Comparison of ENCODE assay signal across 29 mouse cellular contexts in genomic region chr2:93172460-93172859, GRCm38 (mm10). TPM values are rescaled to one million over a fixed set of nuclear protein-coding genes. Genes with fewer than 3 reads are reported as not detected.
DNase-seq lines count a peak whose midpoint lies in the region; ATAC-seq and TF ChIP-seq lines count a peak whose summit lies in the region.
"Had no signal": no experiment of that assay in that cellular context is flagged by ENCODE, and none has a peak within 500 bp of the region (broad histone marks: within the 10 kb centered on the region; RNA-seq: fewer than 3 reads in every experiment).

No protein-coding gene starts in this region.

- no peaks in the 10 kb centered on the region for H3K9me3 ChIP-seq in forebrain, embryonic 13.5 days (replicated peaks)
- H3K9me3 ChIP-seq in forebrain, embryonic 12.5 days: no peaks in the 10 kb centered on the region
- no peaks in the 10 kb centered on the region for H3K9me3 ChIP-seq in midbrain, embryonic 10.5 days (replicated peaks)
- no peaks in the 10 kb centered on the region for H3K9me3 ChIP-seq in midbrain, postnatal 0 days (ENCODE audit: low read length)
- H3K9me3 ChIP-seq: embryonic facial prominence, embryonic 15.5 days; heart, embryonic 13.5 days; liver, embryonic 12.5 days; neural tube, embryonic 13.5 days had no signal

- H3K36me3 ChIP-seq in forebrain, embryonic 13.5 days (ENCODE audit: poor library complexity, severe bottlenecking): no peaks in the 10 kb centered on the region
- H3K36me3 ChIP-seq in forebrain, embryonic 12.5 days (replicated peaks): no peaks in the 10 kb centered on the region
- no peaks in the 10 kb centered on the region for H3K36me3 ChIP-seq in midbrain, embryonic 10.5 days
- no peaks in the 10 kb centered on the region for H3K36me3 ChIP-seq in midbrain, postnatal 0 days (ENCODE audit: insufficient read depth, low read length)
- H3K36me3 ChIP-seq: embryonic facial prominence, embryonic 15.5 days; heart, embryonic 13.5 days; liver, embryonic 12.5 days; neural tube, embryonic 13.5 days had no signal

- no peak overlapping the region for H3K4me2 ChIP-seq in forebrain, embryonic 13.5 days
- H3K4me2 ChIP-seq in forebrain, embryonic 12.5 days: no peak overlapping the region
- H3K4me2 ChIP-seq in midbrain, postnatal 0 days (ENCODE audit: low read depth, low read length, poor library complexity, severe bottlenecking): no peak overlapping the region
- H3K4me2 ChIP-seq: embryonic facial prominence, embryonic 15.5 days; heart, embryonic 13.5 days; liver, embryonic 12.5 days; neural tube, embryonic 13.5 days had no signal

- peak overlapping the region; percentile 5; the same call in 1 of the 2 replicates for H3K9ac ChIP-seq in forebrain, embryonic 13.5 days
- H3K9ac ChIP-seq in forebrain, embryonic 12.5 days: no peak overlapping the region
- no peak overlapping the region for H3K9ac ChIP-seq in midbrain, postnatal 0 days (replicated peaks; ENCODE audit: low read length, poor library complexity, severe bottlenecking)
- H3K9ac ChIP-seq: embryonic facial prominence, embryonic 15.5 days; heart, embryonic 13.5 days; liver, embryonic 12.5 days; liver, postnatal 0 days; neural tube, embryonic 13.5 days had no signal

- DNase-seq in midbrain, embryonic 10.5 days (ENCODE audit: low spot score): no peak
- DNase-seq in midbrain, postnatal 0 days (ENCODE audit: low spot score): no peak
- peak; percentile 52 for DNase-seq in thymus, postnatal 4 days
- DNase-seq in thymus, postnatal 0 days (ENCODE audit: low spot score): no peak
- DNase-seq in heart, adult 9 months (ENCODE audit: low spot score in 2 of 2): no peak
- DNase-seq: adrenal gland, postnatal 14 days; cerebellum, adult 11 months; cerebellum, adult 9-10 months; cerebellum, postnatal 36 days; gastrocnemius, adult 2 months; gastrocnemius, postnatal 36 days; heart, adult 2 months; heart, postnatal 10 days; kidney, adult 18-20 months; kidney, postnatal 36 days; layer of hippocampus, postnatal 36 days; left cerebral cortex, postnatal 4 days; liver, postnatal 0 days; right cerebral cortex, postnatal 4 days had no signal

- no peaks in the 10 kb centered on the region for H3K27me3 ChIP-seq in forebrain, embryonic 13.5 days
- H3K27me3 ChIP-seq in forebrain, embryonic 12.5 days: peaks cover 17% of the 10 kb centered on the region; the same call in 1 of the 2 replicates
- peaks cover 30% of the 10 kb centered on the region for H3K27me3 ChIP-seq in midbrain, embryonic 10.5 days (ENCODE audit: low read depth, poor library complexity, severe bottlenecking)
- no peaks in the 10 kb centered on the region for H3K27me3 ChIP-seq in midbrain, postnatal 0 days (ENCODE audit: insufficient read depth, low read length)
- H3K27me3 ChIP-seq: embryonic facial prominence, embryonic 15.5 days; neural tube, embryonic 13.5 days had no signal

- no peak for TF ChIP-seq CTCF in midbrain, postnatal 0 days (IDR thresholded peaks at IDR 0.05)

- H3K4me1 ChIP-seq in forebrain, embryonic 13.5 days: peaks cover 58% of the 10 kb centered on the region
- peaks cover 65% of the 10 kb centered on the region for H3K4me1 ChIP-seq in forebrain, embryonic 12.5 days
- H3K4me1 ChIP-seq in midbrain, embryonic 10.5 days: peaks cover 68% of the 10 kb centered on the region
- H3K4me1 ChIP-seq in midbrain, postnatal 0 days (ENCODE audit: insufficient read depth, low read length): 0 out of 2 replicates have a peak, but pooled peaks cover 7% of the 10 kb centered on the region
- H3K4me1 ChIP-seq: liver, embryonic 12.5 days had no signal

- 71% methylated on average over 5 of the region's 5 CpGs for WGBS in forebrain, embryonic 13.5 days
- 69% methylated on average over 5 of the region's 5 CpGs for WGBS in forebrain, embryonic 12.5 days
- 59% methylated on average over 5 of the region's 5 CpGs for WGBS in midbrain, embryonic 10.5 days
- WGBS in midbrain, postnatal 0 days: 59% methylated on average over 5 of the region's 5 CpGs

- H3K4me3 ChIP-seq in forebrain, embryonic 13.5 days: no peak overlapping the region
- no peak overlapping the region for H3K4me3 ChIP-seq in forebrain, embryonic 12.5 days (replicated peaks)
- H3K4me3 ChIP-seq in midbrain, embryonic 10.5 days: no peak overlapping the region
- no peak overlapping the region for H3K4me3 ChIP-seq in midbrain, postnatal 0 days (ENCODE audit: low read depth, low read length)
- H3K4me3 ChIP-seq: embryonic facial prominence, embryonic 15.5 days; gastrocnemius, adult 2 months; heart, adult 2 months; heart, embryonic 13.5 days; liver, embryonic 12.5 days; neural tube, embryonic 13.5 days had no signal

- no peak for ATAC-seq in forebrain, embryonic 13.5 days
- no peak for ATAC-seq in forebrain, embryonic 12.5 days (ENCODE audit: low FRiP score)
- ATAC-seq in midbrain, postnatal 0 days (ENCODE audit: low FRiP score): no peak
- ATAC-seq: forebrain, embryonic 16.5 days; liver, embryonic 12.5 days; liver, postnatal 0 days; lung, postnatal 0 days had no signal

- H3K27ac ChIP-seq in forebrain, embryonic 13.5 days: no peak overlapping the region
- no peak overlapping the region for H3K27ac ChIP-seq in forebrain, embryonic 12.5 days
- H3K27ac ChIP-seq in midbrain, embryonic 10.5 days (replicated peaks): peak overlapping the region; percentile 75
- H3K27ac ChIP-seq in midbrain, postnatal 0 days (ENCODE audit: low read depth, low read length): no peak overlapping the region
- H3K27ac ChIP-seq: embryonic facial prominence, embryonic 15.5 days; gastrocnemius, adult 2 months; heart, adult 2 months; heart, embryonic 13.5 days; liver, embryonic 12.5 days; macrophage; neural tube, embryonic 13.5 days; stomach, postnatal 0 days had no signal

RNA-seq across cellular contexts. Expression of gene Trp53i11, which starts 14.9 kb away (rescaled TPM):
- 84.5 and 87.5 TPM in 2 replicates for polyA plus RNA-seq in forebrain, embryonic 13.5 days (2015; fragmentation: Nextera tagmentation; extraction: Ambion mirVana)
- 106 and 137 TPM in 2 replicates for polyA plus RNA-seq in forebrain, embryonic 12.5 days (2016; fragmentation: Nextera tagmentation; extraction: Ambion mirVana)
- 171 and 214 TPM in 2 replicates for polyA plus RNA-seq in midbrain, embryonic 10.5 days (2016; fragmentation: Nextera tagmentation; extraction: Ambion mirVana)
- 111 and 124 TPM in 2 replicates for total RNA-seq in midbrain, postnatal 0 days (2014; rRNA removed)
- 74.7 and 76.0 TPM in 2 replicates for polyA plus RNA-seq in midbrain, postnatal 0 days (2015; fragmentation: Nextera tagmentation; extraction: Ambion mirVana)
- 43.1 and 52.4 TPM in 2 replicates for polyA plus RNA-seq in thymus, postnatal 0 days (2015; fragmentation: Nextera tagmentation; extraction: Ambion mirVana)
